Mouse (Mus musculus): ENCODE results near the gene Ltb4r2.

The Ltb4r2 gene

GRCm38 (mm10) chr14:55781310-55781709 is 20.1 kb downstream of the Ltb4r2 start:
- DNase-seq (ENCODE audit: low spot score): peak; percentile 91

DNA sequence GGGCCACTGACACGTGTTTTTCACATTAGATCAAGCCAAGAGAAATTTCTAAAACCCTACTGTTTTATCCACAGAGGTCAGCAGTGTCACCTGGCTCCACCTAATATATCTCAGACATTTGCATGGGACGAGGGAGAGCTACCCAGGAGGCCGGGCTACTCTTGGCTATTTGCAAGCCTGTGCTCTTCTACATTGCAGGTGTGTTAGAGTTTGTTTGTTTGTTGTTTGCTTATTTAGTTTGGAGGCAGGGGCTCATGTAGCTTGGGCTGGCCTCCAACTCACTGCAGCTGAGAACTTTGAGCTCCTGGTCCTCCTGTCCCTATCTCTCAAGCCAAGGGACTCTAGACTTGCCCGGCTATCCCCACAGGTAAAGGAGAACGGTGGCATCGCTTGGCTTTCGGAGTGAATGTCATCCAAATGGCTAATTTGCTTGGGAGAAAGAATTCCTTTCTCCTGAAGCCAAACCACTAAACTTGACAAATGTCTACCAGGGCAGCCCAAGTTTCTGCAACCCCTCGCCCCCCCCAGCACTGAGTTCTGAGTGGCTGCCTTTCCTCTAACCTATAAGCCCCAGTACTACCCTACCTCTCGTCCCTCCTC is 21.2 kb downstream of the Ltb4r2 start:
- no peak for DNase-seq (ENCODE audit: low spot score)

GRCm38 (mm10) chr14:55783171-55783957 is 22.1 kb downstream of the Ltb4r2 start:
- DNase-seq (ENCODE audit: low spot score): peak; percentile 45

DNA sequence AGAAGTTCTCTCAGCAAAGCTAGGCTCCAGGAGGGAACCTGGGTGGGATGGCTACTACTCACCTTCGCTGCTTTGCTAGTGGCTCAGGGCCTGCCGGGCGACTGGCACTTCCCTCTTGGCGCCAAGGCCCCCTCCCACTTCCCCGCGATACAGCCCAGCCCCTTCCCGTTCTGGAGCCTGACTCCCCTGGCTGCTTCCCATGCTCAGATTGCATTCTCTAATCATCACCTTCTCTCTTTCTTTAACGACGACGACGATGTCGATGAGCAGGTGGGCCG is 22.7 kb downstream of the Ltb4r2 start, which contains the start of gene Adcy4:
TSS of gene Adcy4 (minus strand) at position 138 of the 278 bp plus-strand sequence.
- DNase-seq (ENCODE audit: low spot score): no peak

GRCm38 (mm10) chr14:55785195-55785594 is 24.0 kb downstream of the Ltb4r2 start:
- peak; percentile 62 for DNase-seq (ENCODE audit: low spot score)

- no peak for DNase-seq (ENCODE audit: low spot score)
These were observed 26.5 kb downstream of the Ltb4r2 start for GRCm38 (mm10) chr14:55787731-55788130.

DNA sequence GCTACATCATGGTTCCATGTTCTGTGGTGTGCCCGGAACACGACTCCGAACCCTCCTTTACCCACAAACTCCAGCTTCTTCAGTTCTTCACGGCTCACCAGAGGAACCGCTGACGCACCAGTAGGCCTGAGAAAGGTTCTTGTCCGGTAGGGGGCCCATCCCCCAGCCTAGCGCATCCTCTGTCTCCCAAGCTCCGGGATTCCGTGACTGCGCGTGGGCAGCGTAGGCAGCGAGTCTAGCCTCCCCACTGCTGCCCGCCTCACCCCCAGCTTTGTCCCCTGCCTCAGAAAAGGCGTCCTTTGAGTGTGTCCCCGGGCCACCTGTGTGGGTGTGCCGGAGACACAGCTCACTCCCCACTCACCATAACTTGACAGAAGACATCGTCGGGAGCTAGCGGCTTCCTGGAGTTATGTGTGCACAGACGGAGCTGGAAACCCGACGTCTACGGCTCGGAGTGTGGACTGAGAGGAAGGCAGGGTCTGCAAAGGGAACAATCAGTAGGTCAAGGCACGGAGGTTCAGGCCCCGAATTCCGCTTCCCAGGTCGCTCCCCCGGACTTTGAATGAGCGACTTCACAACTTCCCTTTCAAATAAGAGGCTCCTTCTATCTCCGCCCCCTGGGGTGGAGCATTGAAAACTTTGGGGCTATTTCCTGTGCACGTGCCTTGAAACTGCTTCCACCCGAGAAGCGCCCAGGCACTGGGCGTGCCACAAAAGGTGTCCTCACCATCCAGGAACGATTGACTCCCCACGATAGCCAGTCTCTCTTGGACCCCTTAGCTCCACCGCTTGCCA is 27.2 kb downstream of the Ltb4r2 start, which contains the start of gene Ripk3:
TSS of gene Ripk3 (minus strand) at position 610 of the 795 bp plus-strand sequence.
- DNase-seq (ENCODE audit: low spot score): no peak

DNA sequence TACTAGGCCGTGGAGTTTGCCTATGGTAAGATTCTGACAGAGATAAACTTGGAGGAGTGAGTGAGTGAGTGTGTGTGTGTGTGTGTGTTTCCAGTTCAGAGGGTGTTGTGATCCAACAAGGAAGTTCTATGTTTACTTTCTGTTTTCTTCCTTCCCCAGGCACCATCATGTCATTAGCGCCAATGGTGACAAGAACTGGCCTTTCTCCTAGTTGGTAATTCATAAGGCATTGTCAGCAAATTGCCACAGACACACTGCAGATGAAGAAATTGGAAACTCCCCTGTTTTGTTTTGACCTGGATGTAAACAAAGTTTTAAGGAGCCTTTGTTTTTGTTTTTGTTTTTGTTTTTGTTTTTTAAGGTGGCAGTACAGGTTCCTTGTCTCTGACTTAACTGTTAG is 32.2 kb downstream of the Ltb4r2 start:
- no peak for DNase-seq (ENCODE audit: low spot score)

DNA sequence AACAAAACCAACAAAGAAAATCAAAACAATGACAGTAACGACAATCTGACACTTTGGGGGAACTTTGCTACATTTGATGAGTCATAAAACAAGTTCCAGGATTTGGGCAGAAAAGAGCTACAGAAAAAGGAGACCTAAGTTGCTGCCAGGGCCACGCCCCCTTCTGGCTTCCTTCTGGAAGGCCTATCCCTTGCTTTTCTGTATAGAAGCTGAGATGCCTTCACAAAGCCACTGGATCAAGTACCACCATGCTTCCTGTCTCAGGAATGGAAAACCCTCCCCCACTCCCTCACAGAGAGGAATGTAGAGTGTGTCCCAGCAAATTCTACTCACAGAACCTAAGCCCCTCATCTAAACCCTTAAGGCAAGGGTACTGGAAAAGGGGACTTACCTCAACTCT is 32.7 kb downstream of the Ltb4r2 start:
- DNase-seq (ENCODE audit: low spot score): no peak

GRCm38 (mm10) chr14:55795380-55796163 is 34.3 kb downstream of the Ltb4r2 start:
- DNase-seq (ENCODE audit: low spot score): no peak

Data from retina, embryonic 14.5 days (tissue).